Mouse (Mus musculus) bone marrow, adult 2 months (tissue): Measurements from ENCODE around the gene Tmc8.

Source experiments
- CTCF ChIP-seq: fragments of 200-500 bp; IDR thresholded peaks from 2 replicates; pipeline ENCODE4 v1.5.1; 2011; ENCODE audit warnings: low read length, control low read depth; ENCODE audit not compliant: control insufficient read depth, insufficient read depth
- POLR2A ChIP-seq: fragments of 200-500 bp; IDR thresholded peaks from 2 replicates; pipeline ENCODE4 v1.6.1; 2011; ENCODE audit warnings: low read depth, mild to moderate bottlenecking, control low read depth, low read length, borderline replicate concordance; ENCODE audit not compliant: control insufficient read depth

DNA sequence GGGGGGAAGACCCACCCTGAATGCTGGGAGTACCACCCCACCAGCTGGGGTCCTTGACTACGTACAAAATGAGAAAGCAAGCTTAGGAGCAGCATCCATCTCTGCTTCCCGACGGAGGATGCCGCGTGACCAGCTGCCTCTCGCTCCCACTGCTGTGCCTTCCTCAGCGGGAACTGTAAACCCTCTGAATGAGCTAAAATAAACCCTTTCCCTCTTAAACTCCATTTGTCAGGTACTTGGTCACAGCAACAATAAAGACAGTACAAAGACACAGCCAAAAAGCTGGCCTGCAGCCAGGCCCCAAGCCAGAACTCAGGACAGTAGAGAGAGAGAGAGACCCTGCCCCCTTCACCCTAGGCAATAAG, 12.2 kb upstream of the Tmc8 start:
- TF ChIP-seq CTCF (no peak), POLR2A (no peak)
